Mouse (Mus musculus): Measurements from ENCODE around the gene Trim59. TPM values are rescaled to one million over a fixed set of nuclear protein-coding genes. Genes with fewer than 3 reads are reported as not detected.
"Not testable (repeated sequence)": the region's sequence is repeated elsewhere in the genome, so short reads cannot be mapped to it uniquely, and the experiment has no call there.

Gene Trim59
- polyA plus RNA-seq, 1 experiment from 2014 or later = 152 TPM

DNA sequence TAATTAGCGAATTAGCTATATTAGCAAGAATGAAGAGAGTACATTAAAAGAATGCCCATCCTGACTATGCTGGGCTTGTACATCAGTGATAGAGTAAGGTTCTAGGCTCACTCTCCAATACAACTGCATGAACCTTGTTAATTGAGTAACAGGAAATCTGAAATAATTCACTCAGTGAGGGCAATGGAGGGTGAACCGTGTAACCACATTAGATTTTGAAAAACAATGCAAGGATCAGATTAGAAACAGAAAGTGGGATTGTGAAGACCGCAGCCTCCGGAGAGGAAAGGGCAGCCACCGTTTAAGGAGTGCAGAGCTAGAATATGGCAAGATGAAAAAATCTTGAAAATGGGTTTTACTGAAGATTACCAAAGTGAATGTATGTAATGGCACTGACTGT lies 3.3 kb downstream of the Trim59 start:
- H3K9me3 ChIP-seq = no peaks in the 10 kb centered on the region
- no peak for DNase-seq (ENCODE audit: low spot score)
- H3K27ac ChIP-seq = no peak overlapping the region
- H3K4me3 ChIP-seq = peak overlapping the region; percentile 96
- H3K36me3 ChIP-seq = peaks cover 67% of the 10 kb centered on the region
- WGBS = 83% methylated on average over 5 of the region's 5 CpGs
- peaks cover 50% of the 10 kb centered on the region for H3K4me1 ChIP-seq (replicated peaks)
- no peaks in the 10 kb centered on the region for H3K27me3 ChIP-seq (ENCODE audit: insufficient read depth, poor library complexity, severe bottlenecking)

DNA sequence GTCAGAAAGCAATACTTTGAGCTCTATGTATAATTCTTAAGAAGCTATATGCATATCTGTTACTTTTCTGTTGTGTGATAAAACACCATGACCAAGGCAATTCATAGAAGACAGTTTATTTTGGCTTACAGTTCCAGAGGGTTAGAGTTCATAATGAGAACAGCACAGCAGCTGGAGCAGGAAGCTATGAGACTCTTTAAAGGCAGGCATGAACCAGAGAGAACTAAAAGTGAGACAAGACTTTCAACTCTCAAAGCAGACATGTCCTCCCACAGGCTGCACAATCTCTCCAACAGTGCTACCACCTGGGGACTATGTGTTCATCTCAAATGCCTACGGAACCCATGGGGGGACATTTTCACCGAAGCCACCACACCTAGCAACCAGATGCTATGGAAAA lies 4.5 kb downstream of the Trim59 start:
- peaks cover 79% of the 10 kb centered on the region for H3K36me3 ChIP-seq
- 88% methylated on average over 2 of the region's 2 CpGs for WGBS
- H3K27me3 ChIP-seq (ENCODE audit: insufficient read depth, poor library complexity, severe bottlenecking) = no peaks in the 10 kb centered on the region
- H3K9me3 ChIP-seq = no peaks in the 10 kb centered on the region
- no peak overlapping the region for H3K27ac ChIP-seq
- peaks cover 38% of the 10 kb centered on the region for H3K4me1 ChIP-seq (replicated peaks)
- no peak for DNase-seq (ENCODE audit: low spot score)
- peak overlapping the region; percentile 96 for H3K4me3 ChIP-seq

DNA sequence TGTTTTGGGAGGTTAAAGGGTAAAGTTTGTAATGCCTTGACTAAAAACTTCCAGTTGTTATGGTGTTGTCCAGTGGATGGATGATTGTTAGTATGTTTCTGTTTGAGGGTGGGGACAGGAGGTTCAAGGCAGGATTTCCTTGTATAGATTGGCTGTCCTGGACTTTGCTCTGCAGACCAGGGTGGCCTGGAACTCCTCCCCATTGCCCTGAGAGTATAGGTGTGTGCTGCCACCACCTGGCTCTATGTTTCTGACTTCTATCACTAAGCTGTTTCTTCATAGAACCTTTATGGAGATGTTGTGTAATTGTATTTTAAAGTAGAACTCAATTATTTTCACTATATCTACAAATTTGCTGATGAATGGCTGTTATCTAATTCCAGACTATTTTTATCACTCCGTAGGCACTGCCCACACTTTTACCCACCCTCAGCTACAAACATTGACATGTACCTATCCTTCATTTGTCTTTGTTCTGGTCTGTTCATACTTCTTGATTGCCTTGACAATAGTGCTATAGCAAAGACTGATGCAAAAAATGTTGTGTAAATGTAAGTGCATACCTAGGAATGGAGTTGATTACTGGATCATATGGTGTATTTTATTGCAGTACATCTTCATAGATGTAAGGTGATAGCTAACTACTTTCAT lies 18.3 kb downstream of the Trim59 start:
- H3K27me3 ChIP-seq (ENCODE audit: insufficient read depth, poor library complexity, severe bottlenecking) = no peaks in the 10 kb centered on the region
- no peak for DNase-seq (ENCODE audit: low spot score)
- H3K4me1 ChIP-seq (replicated peaks) = no peaks in the 10 kb centered on the region
- H3K9me3 ChIP-seq = no peaks in the 10 kb centered on the region
- WGBS = 95% methylated on average over 1 of the region's 1 CpGs
- H3K36me3 ChIP-seq = peaks cover 100% of the 10 kb centered on the region
- no peak overlapping the region for H3K4me3 ChIP-seq
- no peak overlapping the region for H3K27ac ChIP-seq

DNA sequence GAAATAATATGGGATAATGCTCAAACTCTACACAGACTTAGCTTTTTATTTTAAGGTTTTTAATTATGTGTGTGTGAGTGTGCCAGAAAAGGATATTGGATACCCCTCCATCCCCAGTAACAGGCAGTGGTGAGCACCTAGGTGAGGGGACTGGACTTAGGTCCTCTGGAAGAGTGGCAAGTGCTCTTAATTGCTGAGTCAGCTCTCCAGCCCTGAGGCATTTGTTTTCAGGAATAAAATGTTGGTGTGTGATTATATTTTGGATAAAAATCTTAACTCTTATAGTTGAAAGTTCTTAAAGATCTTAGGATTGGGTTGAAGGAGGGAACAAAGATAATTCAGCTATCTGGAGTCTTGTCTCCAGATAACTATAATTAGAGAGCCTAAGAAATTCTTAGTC lies 23.8 kb downstream of the Trim59 start:
- Histone ChIP-seq H3K4me3 (no peak overlapping the region), H3K36me3 (peaks cover 100% of the 10 kb centered on the region), H3K27me3 (ENCODE audit: insufficient read depth, poor library complexity, severe bottlenecking) (no peaks in the 10 kb centered on the region), H3K9me3 (no peaks in the 10 kb centered on the region), H3K4me1 (replicated peaks) (no peaks in the 10 kb centered on the region), H3K27ac (no peak overlapping the region)
- DNase-seq (ENCODE audit: low spot score) = no peak

DNA sequence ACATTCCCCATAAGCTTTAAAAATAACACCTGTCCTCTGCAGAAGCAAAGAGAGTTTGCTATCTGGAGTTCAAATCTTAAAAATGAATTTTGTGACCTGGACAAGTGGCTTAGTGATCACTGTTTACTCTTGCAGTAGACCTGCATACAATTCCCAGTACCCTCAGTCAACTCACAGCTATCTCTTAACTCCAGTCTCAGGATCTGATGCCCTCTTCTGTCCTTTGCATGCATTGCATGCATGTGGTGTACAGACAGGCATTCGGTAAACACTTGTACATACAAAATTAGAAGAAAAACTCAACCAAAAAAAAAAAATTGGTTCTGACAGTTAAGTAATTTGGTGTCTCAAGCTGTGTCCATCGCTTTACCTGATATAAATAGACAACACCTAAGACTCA lies 24.3 kb downstream of the Trim59 start:
- Histone ChIP-seq H3K27ac (no peak overlapping the region), H3K36me3 (peaks cover 99% of the 10 kb centered on the region), H3K4me3 (no peak overlapping the region), H3K27me3 (ENCODE audit: insufficient read depth, poor library complexity, severe bottlenecking) (no peaks in the 10 kb centered on the region), H3K4me1 (replicated peaks) (no peaks in the 10 kb centered on the region), H3K9me3 (no peaks in the 10 kb centered on the region)
- DNase-seq (ENCODE audit: low spot score) = no peak
- WGBS = 96% methylated on average over 2 of the region's 2 CpGs

DNA sequence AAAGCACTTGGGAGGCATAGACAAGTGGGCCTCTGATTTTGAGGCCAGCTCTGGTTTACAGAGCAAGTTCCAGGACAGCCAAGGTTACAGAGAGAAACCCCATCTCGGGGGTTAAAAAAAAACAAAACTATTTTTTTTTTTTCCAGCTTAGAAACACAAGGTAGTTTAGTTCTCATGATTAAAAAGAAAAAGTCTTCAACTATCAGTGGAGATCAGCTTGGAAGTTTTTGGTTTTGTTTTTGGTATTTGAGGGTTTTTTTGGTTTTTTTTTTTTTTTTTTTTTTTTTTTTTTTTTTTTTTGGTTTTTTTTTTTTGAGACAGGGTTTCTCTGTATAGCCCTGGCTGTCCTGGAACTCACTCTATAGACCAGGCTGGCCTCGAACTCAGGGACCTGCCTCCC lies 25.9 kb downstream of the Trim59 start:
- not testable (repeated sequence) for H3K27ac ChIP-seq; H3K9me3 ChIP-seq; H3K4me3 ChIP-seq; DNase-seq (ENCODE audit: low spot score); H3K4me1 ChIP-seq (replicated peaks); H3K27me3 ChIP-seq (ENCODE audit: insufficient read depth, poor library complexity, severe bottlenecking)
- WGBS = 92% methylated on average over 2 of the region's 2 CpGs
- H3K36me3 ChIP-seq = peaks cover 99% of the 10 kb centered on the region

DNA sequence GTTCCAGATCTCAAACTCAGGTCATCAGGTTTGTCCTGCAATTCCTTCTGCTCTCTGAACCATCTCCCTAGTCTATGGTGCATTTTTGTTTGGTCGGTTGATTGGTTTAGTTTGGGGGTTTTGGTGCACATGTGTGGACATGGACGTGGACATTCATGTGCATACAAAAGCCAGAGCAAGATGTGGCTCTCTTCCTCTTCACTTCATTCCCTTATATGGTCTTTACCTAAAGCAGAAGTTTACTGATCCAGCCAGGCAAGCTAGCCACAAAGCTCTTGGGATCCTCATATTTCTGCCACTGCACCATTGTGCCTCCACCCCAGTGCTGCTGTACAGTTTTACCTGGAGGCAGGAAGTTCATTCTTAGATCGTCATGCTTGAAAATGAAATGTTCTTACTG lies 27.4 kb downstream of the Trim59 start:
- Histone ChIP-seq H3K27me3 (ENCODE audit: insufficient read depth, poor library complexity, severe bottlenecking) (no peaks in the 10 kb centered on the region), H3K27ac (no peak overlapping the region), H3K9me3 (no peaks in the 10 kb centered on the region), H3K36me3 (peaks cover 98% of the 10 kb centered on the region), H3K4me1 (replicated peaks) (no peaks in the 10 kb centered on the region), H3K4me3 (no peak overlapping the region)
- no peak for DNase-seq (ENCODE audit: low spot score)
- 95% methylated on average over 3 of the region's 3 CpGs for WGBS

DNA sequence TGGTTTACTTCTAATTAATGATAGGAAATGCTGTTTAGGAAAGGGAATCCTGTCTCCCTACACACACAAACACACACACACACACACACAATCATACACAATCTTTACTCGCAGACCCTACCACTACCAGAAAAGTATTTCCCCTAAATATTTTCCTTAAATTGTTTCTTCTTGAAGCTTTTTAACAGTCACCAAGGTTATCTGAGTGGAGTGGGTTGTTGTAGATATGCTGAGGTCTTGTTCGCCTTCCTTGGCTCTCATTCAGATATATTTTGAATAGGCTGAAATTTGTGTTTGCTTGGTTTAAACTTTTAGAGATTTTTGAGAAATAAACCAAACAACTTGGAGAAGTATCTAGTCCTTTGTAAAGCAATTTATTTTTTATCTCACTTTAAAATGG lies 35.7 kb downstream of the Trim59 start:
- H3K4me1 ChIP-seq (replicated peaks) = peaks cover 18% of the 10 kb centered on the region
- DNase-seq (ENCODE audit: low spot score) = no peak
- H3K4me3 ChIP-seq = no peak overlapping the region
- no peak overlapping the region for H3K27ac ChIP-seq
- 94% methylated on average over 2 of the region's 2 CpGs for WGBS
- H3K27me3 ChIP-seq (ENCODE audit: insufficient read depth, poor library complexity, severe bottlenecking) = no peaks in the 10 kb centered on the region
- H3K9me3 ChIP-seq = no peaks in the 10 kb centered on the region
- peaks cover 48% of the 10 kb centered on the region for H3K36me3 ChIP-seq

DNA sequence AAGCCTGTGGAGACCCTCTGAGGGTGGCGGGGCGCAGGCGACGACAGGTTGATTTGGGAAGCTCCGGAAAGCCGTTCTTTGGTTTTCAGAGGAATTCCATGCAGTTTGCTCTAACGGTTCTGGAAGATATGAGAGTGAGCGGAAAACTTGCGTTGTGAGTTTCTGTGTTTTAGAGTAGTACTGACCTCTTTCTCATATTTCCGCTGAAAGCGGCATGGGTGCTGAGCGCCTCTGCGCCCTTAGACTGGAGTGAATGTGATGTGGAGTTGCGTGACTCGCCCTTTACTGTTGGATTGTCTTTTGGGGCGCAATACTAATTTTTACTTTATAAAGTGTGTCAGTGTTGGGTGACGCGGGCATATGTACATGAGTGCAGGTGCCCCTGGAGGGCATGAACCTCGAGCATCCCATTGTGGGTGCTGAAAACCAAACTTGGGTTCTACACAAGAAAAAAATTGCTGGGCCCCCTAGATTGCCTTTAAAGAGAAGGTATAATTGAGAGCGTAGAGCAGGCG lies 38.3 kb downstream of the Trim59 start:
- H3K4me3 ChIP-seq = peak overlapping the region; percentile 99
- peak overlapping the region; percentile 98 for H3K27ac ChIP-seq
- H3K27me3 ChIP-seq (ENCODE audit: insufficient read depth, poor library complexity, severe bottlenecking) = no peaks in the 10 kb centered on the region
- 11% methylated on average over 21 of the region's 21 CpGs for WGBS
- peaks cover 21% of the 10 kb centered on the region for H3K4me1 ChIP-seq (replicated peaks)
- H3K9me3 ChIP-seq = no peaks in the 10 kb centered on the region
- DNase-seq (ENCODE audit: low spot score) = no peak
- H3K36me3 ChIP-seq = peaks cover 27% of the 10 kb centered on the region

DNA sequence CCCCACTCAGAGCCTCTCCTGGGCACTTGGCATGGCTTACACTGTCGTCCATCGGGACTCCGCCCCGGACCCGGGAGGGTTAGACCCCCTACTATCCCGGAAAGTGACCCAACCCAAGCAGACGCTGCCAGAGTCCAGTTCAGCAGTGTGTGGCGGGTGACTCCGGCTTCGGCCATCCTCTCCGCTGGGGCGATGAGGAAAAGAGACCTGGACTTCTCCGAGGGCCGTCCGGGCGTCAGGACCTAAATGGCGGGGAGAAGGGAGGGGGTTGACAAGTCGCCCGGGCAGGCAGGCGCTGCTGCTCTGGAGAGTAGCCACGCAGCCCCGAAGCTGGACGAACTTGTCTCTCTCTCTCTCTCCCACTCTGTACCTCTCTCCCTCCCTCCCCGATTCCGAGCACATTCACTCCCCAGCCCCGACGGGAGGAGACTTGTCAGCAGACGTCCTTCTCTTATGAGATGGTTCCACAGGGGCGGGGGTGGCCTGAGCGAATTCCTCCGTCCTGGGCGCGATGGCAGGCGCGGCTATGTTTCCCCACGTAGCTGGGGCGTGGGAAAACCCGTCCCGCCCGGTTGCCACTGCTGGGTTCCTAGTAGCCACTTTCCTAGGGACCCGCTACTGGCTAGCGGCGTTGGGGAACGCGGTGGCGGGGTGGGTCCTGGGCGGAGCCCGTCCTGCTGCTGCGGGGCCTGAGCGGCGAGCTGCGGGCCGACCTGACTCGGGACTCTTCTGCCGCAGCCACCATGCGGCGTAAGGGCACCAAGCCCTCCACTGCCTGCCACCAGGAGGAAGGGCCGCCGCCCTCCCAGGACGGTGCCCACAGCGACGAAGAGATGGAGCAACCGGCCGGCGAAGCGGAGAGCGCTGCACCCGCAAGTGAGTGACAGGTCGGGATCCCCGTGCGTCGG lies 39.0 kb downstream of the Trim59 start:
- WGBS = under 1% methylated on average over 72 of the region's 72 CpGs
- Histone ChIP-seq H3K27ac (peak overlapping the region; percentile 98), H3K4me1 (replicated peaks) (peaks cover 21% of the 10 kb centered on the region), H3K27me3 (ENCODE audit: insufficient read depth, poor library complexity, severe bottlenecking) (no peaks in the 10 kb centered on the region), H3K36me3 (peaks cover 25% of the 10 kb centered on the region), H3K4me3 (peak overlapping the region; percentile 99), H3K9me3 (no peaks in the 10 kb centered on the region)
- peak; percentile 78 for DNase-seq (ENCODE audit: low spot score)

DNA sequence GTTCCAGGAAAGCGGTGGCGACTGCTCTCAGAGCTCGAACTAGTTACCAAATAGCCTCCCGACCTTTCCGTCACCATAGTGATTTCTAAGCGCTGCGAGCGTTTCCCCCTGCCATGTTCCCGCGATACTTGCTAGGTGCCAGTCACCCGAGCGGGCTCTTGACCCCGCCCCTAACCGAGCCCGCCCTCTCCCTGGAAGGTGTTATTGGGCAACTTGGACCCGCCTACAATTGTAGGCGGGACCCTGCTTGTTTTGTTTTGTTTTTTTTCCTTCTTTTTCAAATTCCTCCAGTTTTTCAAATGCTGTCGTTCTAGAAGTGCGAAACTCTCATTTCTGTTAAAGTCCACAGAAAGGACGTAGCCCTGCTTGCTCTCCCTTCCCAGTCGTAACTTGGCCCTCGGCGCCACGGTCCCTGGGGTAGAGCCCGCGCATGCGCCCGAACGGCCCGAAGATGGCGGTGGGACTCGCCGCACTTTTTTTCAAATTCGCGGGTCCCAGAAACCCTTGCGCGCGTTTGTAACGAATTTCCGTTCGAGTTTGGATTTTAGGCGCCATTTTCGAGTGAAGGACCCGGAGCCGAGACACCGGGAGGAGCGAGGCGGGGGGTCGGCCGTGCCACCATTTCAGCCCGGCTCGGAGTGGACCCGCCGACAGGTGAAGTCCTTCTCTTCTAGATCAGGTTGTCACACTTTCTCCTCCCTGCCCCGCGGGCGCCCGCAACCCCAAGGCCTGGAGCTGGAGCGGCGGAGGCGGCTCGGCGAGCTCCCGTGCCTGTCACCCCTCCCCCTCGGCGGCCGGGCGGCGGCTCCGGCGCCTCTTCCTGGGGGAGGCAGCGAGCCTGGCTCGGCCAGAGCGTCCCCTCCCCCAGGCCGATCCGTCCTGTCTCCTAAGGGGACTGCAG lies 39.9 kb downstream of the Trim59 start, which contains the start of the genes Ift80 and Smc4:
Gene Ift80 (minus strand): TSS at position 134 of the 901 bp plus-strand sequence.
Gene Smc4 (plus strand): TSS at position 302 of the 901 bp plus-strand sequence.
- no peaks in the 10 kb centered on the region for H3K27me3 ChIP-seq (ENCODE audit: insufficient read depth, poor library complexity, severe bottlenecking)
- H3K4me3 ChIP-seq = peak within 1 kb of the TSS; percentile 99
- peak; percentile 97 for DNase-seq (ENCODE audit: low spot score)
- no peaks in the 10 kb centered on the region for H3K9me3 ChIP-seq
- peak within 1 kb of the TSS; percentile 98 for H3K27ac ChIP-seq
- H3K4me1 ChIP-seq (replicated peaks) = peaks cover 21% of the 10 kb centered on the region
- H3K36me3 ChIP-seq = peaks cover 21% of the 10 kb centered on the region
- under 1% methylated on average over 76 of the region's 76 CpGs for WGBS

DNA sequence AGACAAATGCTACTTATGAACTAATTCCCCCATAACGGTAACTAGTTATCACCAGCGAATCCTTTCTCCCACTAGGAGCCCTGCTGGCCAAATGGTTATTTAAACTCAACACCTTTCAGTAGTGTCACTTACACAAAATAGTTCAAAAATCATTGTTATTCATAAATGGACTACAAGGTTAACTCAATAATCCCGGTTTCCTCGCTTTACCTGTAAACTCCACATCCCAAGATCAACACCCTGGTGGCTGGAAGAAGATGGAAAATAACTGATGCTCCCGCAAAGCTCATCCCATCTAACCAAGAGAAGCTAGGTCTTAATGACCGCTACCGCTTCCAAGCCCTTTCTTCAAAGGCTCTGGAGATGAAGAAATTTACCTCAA lies 40.5 kb downstream of the Trim59 start:
- H3K36me3 ChIP-seq = peaks cover 15% of the 10 kb centered on the region

More for the DNA sequence above, 40.5 kb downstream of the Trim59 start:
- H3K9me3 ChIP-seq = no peaks in the 10 kb centered on the region
- no peaks in the 10 kb centered on the region for H3K27me3 ChIP-seq (ENCODE audit: insufficient read depth, poor library complexity, severe bottlenecking)
- H3K4me1 ChIP-seq (replicated peaks) = peaks cover 21% of the 10 kb centered on the region
- peak overlapping the region; percentile 99 for H3K4me3 ChIP-seq
- H3K27ac ChIP-seq = peak overlapping the region; percentile 98
- DNase-seq (ENCODE audit: low spot score) = no peak
- 2% methylated on average over 7 of the region's 7 CpGs for WGBS
